Mouse (Mus musculus): ENCODE results near the gene Wdr89. TPM values are rescaled to one million over a fixed set of nuclear protein-coding genes. Genes with fewer than 3 reads are reported as not detected.
"Not testable (repeated sequence)": the region's sequence is repeated elsewhere in the genome, so short reads cannot be mapped to it uniquely, and the experiment has no call there.

Wdr89 gene
- polyA plus RNA-seq (2015; fragmentation: Nextera tagmentation; extraction: Ambion mirVana): 4.7 and 5.1 TPM in 2 replicates

DNA sequence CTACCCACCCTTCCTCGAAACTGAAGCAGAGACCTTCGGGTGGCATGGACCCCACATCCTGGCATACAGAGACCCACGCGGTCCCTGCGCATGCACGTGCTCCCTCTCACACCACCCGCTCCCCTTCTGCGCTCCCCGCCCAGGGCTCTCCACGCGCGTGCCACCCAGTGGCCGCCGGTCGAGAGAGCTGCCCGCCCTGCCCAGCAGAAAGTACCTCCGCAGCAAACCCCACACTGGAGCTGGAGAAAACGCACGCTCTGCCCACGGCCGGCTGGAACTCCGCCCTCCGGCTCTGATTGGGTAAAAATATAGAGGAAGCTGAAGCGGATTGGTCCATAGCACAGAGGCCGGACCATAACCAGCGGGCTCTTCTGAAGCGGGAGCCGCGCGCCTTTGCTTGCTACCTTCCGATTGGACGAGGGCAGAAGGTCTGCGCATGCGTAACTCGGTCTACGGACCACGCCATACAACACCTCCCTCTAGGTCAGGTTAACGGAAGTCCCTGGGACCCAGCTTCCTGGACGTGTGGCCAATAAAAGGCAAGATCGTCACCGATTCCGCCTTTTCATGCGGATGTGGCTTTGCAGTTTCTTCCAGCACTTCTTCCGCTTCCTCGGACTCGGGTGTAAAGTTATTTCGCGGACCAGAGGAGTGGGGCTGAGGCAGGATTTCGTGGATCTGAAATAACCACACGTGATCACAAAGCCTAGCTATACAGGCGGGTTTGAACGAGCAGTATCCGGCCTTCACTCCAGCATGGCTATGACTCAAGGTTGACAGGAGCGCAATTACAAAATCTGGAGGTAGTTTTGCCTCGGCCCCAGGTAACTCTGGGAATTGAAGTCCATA lies at the start of gene Wdr89:
Gene Wdr89 (minus strand): TSS at position 280 of the 849 bp plus-strand sequence.
- Histone ChIP-seq H3K9ac (replicated peaks) (peak within 1 kb of the TSS; percentile 76), H3K27ac (ENCODE audit: low read depth) (peak within 1 kb of the TSS; percentile 93), H3K4me3 (ENCODE audit: low read depth, low read length) (peak within 1 kb of the TSS; percentile 62), H3K27me3 (ENCODE audit: insufficient read depth, low read length) (no peaks in the 10 kb centered on the region), H3K36me3 (replicated peaks; ENCODE audit: insufficient read depth, low read length) (no peaks in the 10 kb centered on the region), H3K9me3 (ENCODE audit: low read length) (no peaks in the 10 kb centered on the region), H3K4me2 (ENCODE audit: low read depth, low read length) (peak within 1 kb of the TSS; percentile 96), H3K4me1 (ENCODE audit: insufficient read depth) (peaks cover 23% of the 10 kb centered on the region)
- DNase-seq (peak; percentile 98), ATAC-seq (peak; percentile 94)
- under 1% methylated on average over 55 of the region's 55 CpGs for WGBS (ENCODE audit: insufficient replicate concordance)
- peak; percentile 64 for TF ChIP-seq CTCF (IDR thresholded peaks at IDR 0.05; ENCODE audit: low read depth)
- peak; percentile 72; the same call in 1 of the 2 replicates for TF ChIP-seq EP300 (IDR thresholded peaks at IDR 0.05; ENCODE audit: low read depth)

DNA sequence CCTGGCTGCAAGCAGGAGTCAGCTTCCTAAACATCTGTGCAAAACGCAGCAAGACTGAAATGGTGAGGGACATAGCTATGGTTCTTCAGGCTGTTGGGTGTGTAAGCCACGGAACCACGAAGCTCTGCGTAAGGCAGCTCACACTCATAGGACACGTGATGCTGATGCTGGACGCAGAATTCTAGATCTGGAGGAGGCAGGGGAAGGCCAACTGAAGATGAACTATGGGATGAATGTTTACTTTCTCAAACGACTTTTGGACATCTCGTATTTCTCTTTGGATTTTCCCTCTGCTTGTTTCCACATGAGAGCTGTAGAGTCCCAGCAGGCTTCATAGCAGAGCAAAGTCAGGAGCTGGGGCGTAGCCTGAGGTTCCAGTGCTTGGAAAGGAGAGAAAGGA lies 44.3 kb upstream of the Wdr89 start:
- peaks cover 10% of the 10 kb centered on the region for H3K36me3 ChIP-seq (replicated peaks; ENCODE audit: insufficient read depth, low read length)
- no peaks in the 10 kb centered on the region for H3K9me3 ChIP-seq (ENCODE audit: low read length)
- H3K27ac ChIP-seq (ENCODE audit: low read depth): no peak overlapping the region
- ATAC-seq (no peak), DNase-seq (no peak)
- no peak overlapping the region for H3K9ac ChIP-seq (replicated peaks)
- no peaks in the 10 kb centered on the region for H3K4me1 ChIP-seq (ENCODE audit: insufficient read depth)
- no peaks in the 10 kb centered on the region for H3K27me3 ChIP-seq (ENCODE audit: insufficient read depth, low read length)
- no peak overlapping the region for H3K4me2 ChIP-seq (ENCODE audit: low read depth, low read length)
- TF ChIP-seq CTCF (IDR thresholded peaks at IDR 0.05; ENCODE audit: low read depth) (no peak), EP300 (IDR thresholded peaks at IDR 0.05; ENCODE audit: low read depth) (no peak)
- WGBS (ENCODE audit: insufficient replicate concordance): 72% methylated on average over 9 of the region's 9 CpGs
- no peak overlapping the region for H3K4me3 ChIP-seq (ENCODE audit: low read depth, low read length)

DNA sequence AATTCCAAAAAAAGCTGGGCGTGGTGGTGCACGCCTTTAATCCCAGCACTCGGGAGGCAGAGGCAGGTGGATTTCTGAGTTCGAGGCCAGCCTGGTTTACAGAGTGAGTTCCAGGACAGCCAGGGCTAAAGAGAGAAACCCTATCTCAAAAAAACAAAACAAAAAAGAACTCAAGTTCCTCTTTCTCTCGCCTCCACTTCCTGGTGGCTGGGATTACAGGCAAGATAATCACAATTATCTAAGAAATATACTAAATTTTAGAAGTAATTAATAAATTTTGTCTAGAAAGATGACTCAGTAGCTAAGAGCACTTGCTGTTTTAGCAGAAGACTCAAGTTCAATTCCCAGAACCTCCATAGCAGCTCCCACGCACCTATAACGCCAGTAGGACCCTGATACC lies 43.6 kb upstream of the Wdr89 start:
- H3K9me3 ChIP-seq (ENCODE audit: low read length); H3K4me1 ChIP-seq (ENCODE audit: insufficient read depth); H3K4me2 ChIP-seq (ENCODE audit: low read depth, low read length); H3K27me3 ChIP-seq (ENCODE audit: insufficient read depth, low read length); ATAC-seq; H3K9ac ChIP-seq (replicated peaks); DNase-seq; H3K4me3 ChIP-seq (ENCODE audit: low read depth, low read length); H3K27ac ChIP-seq (ENCODE audit: low read depth): not testable (repeated sequence)
- 79% methylated on average over 7 of the region's 7 CpGs for WGBS (ENCODE audit: insufficient replicate concordance)
- H3K36me3 ChIP-seq (replicated peaks; ENCODE audit: insufficient read depth, low read length): peaks cover 10% of the 10 kb centered on the region

DNA sequence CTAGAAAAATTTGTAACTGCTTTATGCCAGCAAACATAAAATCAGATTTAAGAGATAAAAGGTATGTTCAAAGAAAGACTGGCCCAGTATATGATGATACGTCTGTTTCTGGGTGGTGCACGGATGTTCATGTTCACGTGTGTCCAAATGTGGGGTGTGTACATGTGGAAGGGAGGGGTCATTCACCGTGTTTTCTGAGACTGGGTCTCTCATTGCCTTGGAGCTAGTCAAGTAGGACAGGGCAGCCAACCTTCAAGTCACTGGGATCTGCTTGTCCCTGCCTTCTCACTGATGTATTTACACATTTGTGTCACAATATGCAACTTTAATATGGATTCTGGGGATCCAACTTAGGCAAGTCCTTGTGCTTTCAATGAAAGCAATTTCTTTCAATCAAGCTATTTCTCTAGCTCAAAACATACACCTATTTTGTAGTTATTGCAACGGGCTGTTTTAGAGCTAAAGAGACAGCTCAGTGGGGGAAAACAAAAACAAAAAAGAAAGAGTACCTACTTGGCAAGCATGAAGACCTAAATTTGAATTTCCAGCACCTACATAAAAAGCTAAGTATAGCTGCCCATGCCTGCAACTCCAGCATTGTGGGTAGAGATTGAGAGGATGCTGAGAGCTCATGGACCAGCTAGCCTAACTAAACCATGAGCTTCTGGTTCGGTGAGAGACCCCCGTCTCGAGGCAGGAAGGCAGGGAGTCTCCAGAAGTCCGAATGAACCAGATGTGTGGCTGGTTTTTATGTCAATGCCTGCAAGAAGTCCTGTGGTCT lies 41.4 kb upstream of the Wdr89 start:
- WGBS (ENCODE audit: insufficient replicate concordance): 85% methylated on average over 9 of the region's 9 CpGs
- Histone ChIP-seq H3K9ac (replicated peaks) (no peak overlapping the region), H3K4me1 (ENCODE audit: insufficient read depth) (no peaks in the 10 kb centered on the region), H3K27ac (ENCODE audit: low read depth) (no peak overlapping the region), H3K27me3 (ENCODE audit: insufficient read depth, low read length) (no peaks in the 10 kb centered on the region), H3K4me3 (ENCODE audit: low read depth, low read length) (no peak overlapping the region), H3K9me3 (ENCODE audit: low read length) (no peaks in the 10 kb centered on the region), H3K4me2 (ENCODE audit: low read depth, low read length) (no peak overlapping the region), H3K36me3 (replicated peaks; ENCODE audit: insufficient read depth, low read length) (peaks cover 7% of the 10 kb centered on the region)
- ATAC-seq (no peak), DNase-seq (no peak)
- TF ChIP-seq CTCF (IDR thresholded peaks at IDR 0.05; ENCODE audit: low read depth): no peak
- no peak for TF ChIP-seq EP300 (IDR thresholded peaks at IDR 0.05; ENCODE audit: low read depth)

DNA sequence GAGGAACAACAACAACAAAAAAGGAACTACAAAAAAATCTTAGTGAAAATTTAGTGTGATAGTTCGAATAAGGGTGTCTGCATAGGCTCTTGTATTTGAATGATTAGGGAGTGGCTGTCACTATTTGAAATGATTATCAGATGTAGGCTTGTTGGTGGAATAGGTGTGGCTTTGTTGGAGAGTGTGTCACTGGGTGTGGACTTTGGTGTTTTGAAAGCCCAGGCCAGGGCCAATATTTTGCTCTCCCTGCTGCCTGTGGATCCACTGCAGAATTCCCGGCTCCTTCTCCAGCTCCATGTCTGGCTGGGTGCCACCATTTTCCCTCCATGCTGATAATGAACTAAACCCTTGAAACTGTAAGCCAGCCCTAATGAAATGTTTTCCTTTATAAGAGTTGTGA lies 40.2 kb upstream of the Wdr89 start:
- H3K27me3 ChIP-seq (ENCODE audit: insufficient read depth, low read length): no peaks in the 10 kb centered on the region
- no peak overlapping the region for H3K4me3 ChIP-seq (ENCODE audit: low read depth, low read length)
- H3K4me1 ChIP-seq (ENCODE audit: insufficient read depth): no peaks in the 10 kb centered on the region
- TF ChIP-seq CTCF (IDR thresholded peaks at IDR 0.05; ENCODE audit: low read depth): no peak
- no peak for TF ChIP-seq EP300 (IDR thresholded peaks at IDR 0.05; ENCODE audit: low read depth)
- no peaks in the 10 kb centered on the region for H3K9me3 ChIP-seq (ENCODE audit: low read length)
- H3K9ac ChIP-seq (replicated peaks): no peak overlapping the region
- 59% methylated on average over 2 of the region's 2 CpGs for WGBS (ENCODE audit: insufficient replicate concordance)
- ATAC-seq: no peak
- no peak overlapping the region for H3K27ac ChIP-seq (ENCODE audit: low read depth)
- H3K36me3 ChIP-seq (replicated peaks; ENCODE audit: insufficient read depth, low read length): peaks cover 4% of the 10 kb centered on the region; the same call in 1 of the 2 replicates
- DNase-seq: no peak
- no peak overlapping the region for H3K4me2 ChIP-seq (ENCODE audit: low read depth, low read length)

DNA sequence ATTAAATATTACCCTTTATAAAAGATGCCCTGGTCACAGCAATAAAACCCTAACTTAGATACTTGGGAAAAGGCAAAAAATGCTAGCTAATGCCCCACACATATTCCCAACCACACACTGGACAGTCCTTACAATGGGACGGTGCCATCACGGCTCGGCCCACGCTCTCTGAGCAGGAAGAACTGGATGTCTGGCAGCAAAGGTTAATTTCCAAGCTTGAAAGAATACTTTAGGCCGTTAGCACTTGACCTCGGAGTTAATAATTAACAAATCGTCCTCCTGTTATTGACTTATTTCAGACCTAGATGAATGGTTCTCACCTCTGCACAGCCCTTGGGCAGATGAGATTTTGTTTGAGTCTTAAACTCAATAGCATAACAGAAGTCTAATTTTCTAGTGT lies 37.3 kb upstream of the Wdr89 start:
- Histone ChIP-seq H3K9ac (replicated peaks) (no peak overlapping the region), H3K4me2 (ENCODE audit: low read depth, low read length) (no peak overlapping the region), H3K4me3 (ENCODE audit: low read depth, low read length) (no peak overlapping the region), H3K4me1 (ENCODE audit: insufficient read depth) (no peaks in the 10 kb centered on the region; the same call in 1 of the 2 replicates), H3K27ac (ENCODE audit: low read depth) (peak overlapping the region; percentile 20; the same call in 1 of the 2 replicates), H3K9me3 (ENCODE audit: low read length) (no peaks in the 10 kb centered on the region), H3K36me3 (replicated peaks; ENCODE audit: insufficient read depth, low read length) (no peaks in the 10 kb centered on the region), H3K27me3 (ENCODE audit: insufficient read depth, low read length) (no peaks in the 10 kb centered on the region)
- TF ChIP-seq CTCF (IDR thresholded peaks at IDR 0.05; ENCODE audit: low read depth): no peak
- no peak for TF ChIP-seq EP300 (IDR thresholded peaks at IDR 0.05; ENCODE audit: low read depth)
- 53% methylated on average over 7 of the region's 7 CpGs for WGBS (ENCODE audit: insufficient replicate concordance)
- peak; percentile 71 for ATAC-seq
- no peak for DNase-seq
